Mouse (Mus musculus): ENCODE results near the gene Ndufc2.
"Not testable (repeated sequence)": the region's sequence is repeated elsewhere in the genome, so short reads cannot be mapped to it uniquely, and the experiment has no call there.

Ndufc2 gene

GRCm38 (mm10) chr7:97427778-97428420 lies 28.1 kb downstream of the Ndufc2 start:
- DNase-seq: no peak

DNA sequence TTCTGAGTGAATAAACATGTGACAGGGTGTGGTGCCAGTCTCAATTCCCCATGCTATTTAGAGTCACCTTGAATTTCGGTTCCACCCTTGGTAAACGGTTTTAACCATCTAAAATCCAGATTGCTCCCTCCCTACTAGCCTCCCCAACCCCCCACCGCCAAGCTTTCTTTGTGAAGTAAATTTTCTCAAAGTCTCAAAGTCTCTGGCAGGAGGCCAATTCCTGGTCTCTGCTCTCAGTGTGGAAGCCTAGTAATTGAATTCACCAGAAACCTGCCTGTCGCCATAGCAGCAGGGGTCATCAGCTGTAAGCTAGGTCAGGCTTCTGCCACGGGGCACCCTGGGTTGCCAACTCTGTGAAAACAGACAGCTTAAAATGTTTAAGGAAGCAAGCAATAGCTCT lies 29.9 kb downstream of the Ndufc2 start:
- peak; percentile 88 for DNase-seq

DNA sequence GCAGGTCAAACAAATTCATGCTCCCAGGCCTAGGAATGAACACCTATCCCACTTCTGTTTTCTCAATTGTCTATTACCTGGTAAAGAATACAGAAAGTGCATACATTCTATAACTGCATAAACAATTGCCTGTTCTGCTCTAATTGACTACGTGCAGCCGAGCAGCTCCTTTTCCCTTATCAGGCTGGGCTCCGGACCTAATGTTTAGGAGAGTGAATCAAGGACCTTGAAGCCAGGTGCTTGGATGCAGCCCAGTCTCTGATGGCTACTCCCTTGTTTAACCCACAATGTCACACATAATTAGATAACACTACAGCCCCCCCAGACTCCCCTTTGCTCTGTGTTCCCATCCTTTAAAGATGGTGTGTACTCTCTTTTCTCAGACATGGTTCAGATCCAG lies 33.7 kb downstream of the Ndufc2 start:
- DNase-seq: not testable (repeated sequence)

DNA sequence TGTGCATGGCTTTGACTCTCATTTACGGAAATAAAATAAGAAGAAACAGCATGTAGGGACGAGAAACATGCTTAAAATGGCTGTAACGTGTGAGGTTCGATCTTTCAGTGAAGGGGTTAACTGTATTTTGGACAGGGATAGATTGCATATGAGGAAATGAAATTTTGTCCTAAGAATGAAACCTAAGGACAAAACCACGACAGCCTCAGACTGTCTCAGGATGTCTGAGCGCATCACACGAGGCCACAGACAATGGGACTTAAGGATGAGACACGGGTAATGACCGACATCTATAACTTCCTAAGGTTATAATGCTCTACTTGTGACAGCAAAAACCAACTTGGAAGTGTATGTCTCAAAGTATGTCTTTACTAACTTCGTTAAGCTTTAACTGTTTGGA lies 34.7 kb downstream of the Ndufc2 start:
- no peak for DNase-seq

DNA sequence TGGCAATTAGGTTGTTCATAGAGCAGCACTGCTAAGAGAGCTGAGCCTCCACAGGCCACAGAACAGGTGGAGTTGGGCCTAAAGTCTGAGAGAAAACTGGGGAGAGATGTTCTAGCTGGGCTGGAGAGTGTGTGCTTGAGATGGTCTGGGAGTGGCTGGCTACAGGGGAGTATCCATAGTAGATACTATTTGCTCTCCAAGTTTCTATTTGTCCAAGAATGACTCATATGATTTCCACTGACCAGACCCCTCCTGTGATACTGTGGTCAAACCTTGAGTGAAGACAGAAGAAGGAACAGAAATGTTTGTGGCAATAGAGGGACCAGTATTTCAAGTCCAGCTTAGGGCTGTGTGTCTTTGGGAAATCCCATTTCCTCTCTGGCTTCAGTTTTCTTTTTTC lies 39.2 kb downstream of the Ndufc2 start:
- DNase-seq: no peak

DNA sequence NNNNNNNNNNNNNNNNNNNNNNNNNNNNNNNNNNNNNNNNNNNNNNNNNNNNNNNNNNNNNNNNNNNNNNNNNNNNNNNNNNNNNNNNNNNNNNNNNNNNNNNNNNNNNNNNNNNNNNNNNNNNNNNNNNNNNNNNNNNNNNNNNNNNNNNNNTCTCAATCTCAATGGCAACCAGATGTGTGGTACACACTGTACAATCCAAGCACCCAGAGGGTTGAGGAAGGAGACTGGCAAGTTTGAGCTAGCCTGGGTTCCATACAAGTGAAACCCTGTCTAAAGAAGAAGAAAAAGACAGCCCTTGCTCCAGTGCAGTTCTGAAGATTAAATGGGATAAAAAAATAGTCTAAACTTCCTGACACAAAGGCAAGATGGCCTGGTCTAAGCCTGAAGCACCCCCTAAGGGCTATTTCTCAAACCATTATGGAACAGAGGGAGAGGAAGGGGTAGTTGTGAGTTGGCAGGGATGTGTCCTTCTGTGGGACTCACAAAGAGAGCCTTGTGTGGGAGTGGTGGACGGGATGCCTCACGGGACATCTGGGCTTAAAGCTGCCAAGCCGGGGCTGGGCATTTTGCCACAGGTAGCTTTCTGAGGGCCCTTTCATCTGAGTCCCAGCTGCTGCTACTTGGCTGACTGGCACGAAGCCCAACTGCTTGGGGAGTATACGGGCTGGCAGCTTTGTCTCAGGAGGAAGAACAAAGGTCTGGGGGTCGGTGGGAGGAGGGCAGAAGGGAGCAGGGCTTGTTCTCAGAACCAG lies 46.5 kb downstream of the Ndufc2 start:
- no peak for DNase-seq

- DNase-seq: no peak
Measured at GRCm38 (mm10) chr7:97447050-97447531, 47.3 kb downstream of the Ndufc2 start.

- not testable (repeated sequence) for DNase-seq
Measured at GRCm38 (mm10) chr7:97451023-97451422, 51.2 kb downstream of the Ndufc2 start, which contains the start of gene Kctd14. Gene Kctd14 (plus strand): TSS chr7:97451323.

GRCm38 (mm10) chr7:97452196-97452595 lies 52.4 kb downstream of the Ndufc2 start:
- DNase-seq: no peak

DNA sequence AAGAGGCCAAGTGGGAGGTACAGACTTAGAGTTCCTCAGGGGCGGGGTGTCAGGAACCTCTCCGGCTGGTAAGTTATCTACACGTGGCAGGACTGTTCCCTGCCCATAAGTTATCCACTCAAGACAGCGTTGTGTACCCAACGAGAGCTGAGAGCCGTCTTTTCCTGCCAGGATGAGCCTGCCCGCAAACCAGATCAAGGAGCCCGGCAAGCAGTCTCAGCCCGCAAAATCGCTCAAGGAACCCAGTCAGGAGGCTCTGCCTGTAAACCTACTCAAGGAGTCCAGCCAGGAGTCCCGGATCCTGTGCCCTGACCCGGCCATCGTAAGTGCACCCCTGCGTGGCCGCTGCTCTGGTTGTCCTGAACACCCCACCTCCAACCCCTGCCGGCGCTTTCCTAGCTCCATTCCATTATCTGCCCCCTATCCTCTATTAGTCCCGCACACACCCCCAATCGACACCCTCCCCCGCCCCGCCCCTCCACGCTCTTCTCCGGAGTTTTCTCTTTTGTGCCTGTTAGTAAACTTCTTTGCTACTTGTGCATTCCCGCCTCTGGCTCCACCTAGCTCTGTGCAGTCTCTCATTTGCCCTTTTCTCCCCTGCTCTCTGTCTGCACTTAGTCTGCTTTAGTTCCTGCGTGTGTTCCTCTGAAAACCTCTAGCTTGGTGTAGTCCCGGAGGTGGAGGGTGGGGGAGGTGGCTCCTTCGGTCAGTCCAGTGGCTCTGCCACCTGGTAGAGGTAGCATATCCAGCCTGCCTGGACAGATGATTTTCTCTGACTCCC lies 53.5 kb downstream of the Ndufc2 start:
- DNase-seq: peak; percentile 46

DNA sequence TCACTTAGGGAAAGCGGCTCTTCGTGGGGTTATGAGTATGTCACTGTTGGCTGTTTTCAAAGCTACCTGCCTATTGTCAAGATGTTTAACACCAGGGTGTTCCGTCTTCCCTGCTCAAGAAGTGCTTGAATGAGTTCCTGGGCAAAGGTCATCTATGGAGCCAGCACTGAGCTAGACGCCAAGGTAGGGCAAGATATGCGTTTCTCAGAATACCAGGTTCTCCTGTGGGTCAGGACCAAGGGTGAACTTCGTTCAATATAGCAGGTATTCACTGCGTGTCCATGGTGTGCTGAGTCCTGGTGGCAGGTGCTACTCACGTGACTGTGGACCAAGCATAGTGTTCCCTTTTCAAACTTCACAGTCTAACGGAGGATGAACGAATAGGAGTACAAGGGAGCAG lies 55.0 kb downstream of the Ndufc2 start:
- DNase-seq: no peak

GRCm38 (mm10) chr7:97455577-97455976 lies 55.8 kb downstream of the Ndufc2 start:
- no peak for DNase-seq

Measured in embryo, embryonic 11 days (tissue).